Mouse (Mus musculus): ENCODE data around the gene Tbx3.

DNA sequence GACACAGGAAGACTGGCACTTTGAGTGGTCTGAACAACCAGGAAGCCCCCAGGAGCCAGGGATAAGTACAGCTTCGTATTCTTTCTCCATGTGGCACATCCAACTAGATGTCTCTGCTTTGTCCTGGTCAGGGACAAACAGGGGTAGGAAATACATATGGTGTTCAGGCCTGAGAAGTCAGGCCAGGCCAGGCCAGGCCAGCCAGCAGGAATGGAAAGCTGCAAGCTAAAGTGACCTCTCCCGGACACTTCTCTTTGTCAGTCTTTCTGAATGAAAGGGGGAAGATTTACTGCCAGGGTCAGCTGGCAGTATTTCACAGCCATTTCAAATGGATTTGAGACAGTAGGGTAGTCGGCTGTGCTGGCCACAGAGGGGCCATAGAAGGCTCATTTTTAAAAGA is 28.8 kb upstream of the Tbx3 start:
- TF ChIP-seq POLR2A (IDR thresholded peaks at IDR 0.05; ENCODE audit: borderline replicate concordance, insufficient read depth, low read length), result no peak
- no peak for TF ChIP-seq CTCF (IDR thresholded peaks at IDR 0.05; ENCODE audit: borderline replicate concordance, insufficient read depth, low read depth, low read length)
